Mouse (Mus musculus) E14TG2a.4 (cell line): ENCODE measurements around the gene Tldc2.

Source experiments
- CTCF ChIP-seq: conservative IDR thresholded peaks from 2 replicates; pipeline ENCODE4 v1.5.1; 2014; ENCODE audit warnings: low read length
- NANOG ChIP-seq: IDR thresholded peaks from 2 replicates; pipeline ENCODE4 v1.6.1; 2014; ENCODE audit warnings: borderline replicate concordance, low read length, mixed read lengths
- POU5F1 ChIP-seq: IDR thresholded peaks from 2 replicates; pipeline ENCODE4 v1.6.1; 2014; ENCODE audit warnings: low read length, borderline replicate concordance

DNA sequence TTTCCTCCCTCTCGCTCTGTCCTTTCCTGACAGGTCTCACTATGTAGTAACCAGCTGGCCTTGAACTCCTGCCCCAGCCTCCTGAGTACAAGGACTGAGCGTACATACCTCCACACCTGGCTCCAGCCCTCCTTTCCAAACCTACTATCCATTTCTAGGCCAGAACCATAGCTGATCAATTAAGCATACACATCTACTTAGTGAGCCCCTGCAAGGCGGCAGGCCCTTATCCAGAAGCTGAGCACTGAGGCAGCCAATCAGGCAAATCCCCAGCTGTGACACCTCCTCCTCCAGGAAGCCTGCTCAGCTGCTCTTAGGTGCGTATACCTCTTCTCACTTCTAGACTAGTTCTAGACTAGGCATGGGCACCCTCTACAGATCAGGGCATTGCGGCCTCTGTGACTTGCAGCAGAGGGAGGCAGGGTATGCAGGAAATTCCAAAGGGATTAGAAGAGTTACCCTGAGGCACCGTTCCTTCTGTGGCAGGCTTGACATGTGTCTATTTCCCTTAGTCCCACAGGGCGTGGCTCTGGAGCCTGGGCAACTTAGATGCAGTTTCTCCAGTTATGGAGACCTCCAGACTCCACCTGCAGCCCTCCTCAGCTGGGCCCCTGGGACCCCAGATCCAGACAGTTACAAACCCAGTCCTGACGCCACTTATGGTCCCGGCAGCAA lies 14.4 kb upstream of the Tldc2 start:
- TF ChIP-seq NANOG (no peak), CTCF (no peak), POU5F1 (no peak)
